Mouse (Mus musculus) kidney, postnatal 0 days (tissue): ENCODE measurements around the gene Adk. TPM values are rescaled to one million over a fixed set of nuclear protein-coding genes. Genes with fewer than 3 reads are reported as not detected.
A peak's percentile ranks its signal among the peaks of the same experiment; 100 is the strongest.
"Not testable (repeated sequence)": the region's sequence is repeated elsewhere in the genome, so short reads cannot be mapped to it uniquely, and the experiment has no call there.

ENCODE experiments used
- ATAC-seq: fragments of 200-750 bp; cut with Nextera tagmentation; replicated peaks from 2 replicates; pipeline ENCODE4 v1.8.0; 2017; ENCODE audit warnings: low read depth, moderate number of reproducible peaks, moderate TSS enrichment, moderate library complexity; ENCODE audit not compliant: low FRiP score
- DNase-seq: peaks from one replicate; pipeline ENCODE4 v3.0.0-alpha.2; 2016; ENCODE audit warnings: low spot score
- H3K27ac ChIP-seq: fragments of 300-500 bp; sonication (generic); 2 replicates; pipeline ENCODE4 v1.5.1; 2014; ENCODE audit warnings: mild to moderate bottlenecking
- H3K27me3 ChIP-seq: fragments of 300-500 bp; sonication (generic); 2 replicates; pipeline ENCODE4 v1.6.1; 2014; ENCODE audit warnings: low read length, mixed read lengths; ENCODE audit not compliant: insufficient read depth
- H3K36me3 ChIP-seq: fragments of 300-500 bp; sonication (generic); 2 replicates; pipeline ENCODE4 v1.6.1; 2014; ENCODE audit warnings: low read length, mixed read lengths; ENCODE audit not compliant: insufficient read depth
- H3K4me1 ChIP-seq: fragments of 300-500 bp; sonication (generic); replicated peaks from 2 replicates; pipeline ENCODE4 v1.6.1; 2014; ENCODE audit warnings: antibody characterized with exemption, low read length, mixed read lengths; ENCODE audit not compliant: insufficient read depth
- H3K4me2 ChIP-seq: fragments of 300-500 bp; sonication (generic); 2 replicates; pipeline ENCODE4 v1.6.1; 2014; ENCODE audit warnings: mild to moderate bottlenecking, low read length, moderate library complexity, mixed read lengths
- H3K4me3 ChIP-seq: fragments of 300-500 bp; sonication (generic); replicated peaks from 2 replicates; pipeline ENCODE4 v1.5.1; 2014; ENCODE audit warnings: low read depth, low read length
- H3K9ac ChIP-seq: fragments of 300-500 bp; sonication (generic); 2 replicates; pipeline ENCODE4 v1.6.1; 2014; ENCODE audit warnings: low read depth, low read length
- H3K9me3 ChIP-seq: fragments of 300-500 bp; sonication (generic); replicated peaks from 2 replicates; pipeline ENCODE4 v1.6.1; 2016; ENCODE audit warnings: low read length, inconsistent platforms, mixed read lengths
- CTCF ChIP-seq: IDR thresholded peaks from 2 replicates; pipeline ENCODE4 v1.5.1; 2016; ENCODE audit warnings: antibody characterized with exemption, low read depth, mild to moderate bottlenecking, moderate library complexity
- WGBS: fragments of 180-500 bp; shearing (Covaris S2); extraction: QIAGEN DNeasy Blood & Tissue Kit; methylation state at CpG from one replicate; pipeline ENCODE4 v1.1.7; 2014; 5-methylcytosine and 5-hydroxymethylcytosine counted together
- polyA plus RNA-seq: library from polyadenylated mRNA; unstranded; fragments of >200 nt; fragmentation: Nextera tagmentation; extraction: Ambion mirVana; gene quantifications from 2 replicates; pipeline ENCODE4 v1.2.1, GENCODE M21; 2015

Adk gene
- polyA plus RNA-seq, 1 experiment from 2014 or later = 193 TPM

DNA sequence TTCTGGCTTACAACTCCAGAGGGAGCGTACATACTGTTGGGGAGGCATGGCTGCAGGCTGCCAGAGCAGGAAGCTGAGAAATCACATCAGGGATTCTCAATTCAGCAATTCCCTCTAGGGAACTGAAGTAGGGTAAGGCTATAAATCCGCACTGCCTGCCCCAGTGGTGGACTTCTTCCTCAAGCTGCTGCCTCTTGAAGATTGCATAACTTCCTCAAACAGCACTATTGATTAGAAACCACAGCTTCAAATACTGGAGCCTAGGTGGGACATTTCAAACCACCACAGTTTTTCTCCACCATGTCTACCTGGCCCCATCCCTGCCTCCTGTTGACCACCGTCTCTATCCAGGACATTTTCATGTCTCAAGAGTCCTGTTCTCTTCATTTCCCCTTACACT lies 38.0 kb downstream of the Adk start:
- DNase-seq (peak; percentile 7), ATAC-seq (no peak)
- TF ChIP-seq CTCF = no peak
- Histone ChIP-seq H3K36me3 (peaks cover 3% of the 10 kb centered on the region), H3K9ac (no peak overlapping the region), H3K27me3 (no peaks in the 10 kb centered on the region), H3K4me1 (peaks cover 10% of the 10 kb centered on the region), H3K4me2 (no peak overlapping the region), H3K27ac (no peak overlapping the region), H3K9me3 (no peaks in the 10 kb centered on the region), H3K4me3 (no peak overlapping the region)
- WGBS = 63% methylated on average over 3 of the region's 3 CpGs

DNA sequence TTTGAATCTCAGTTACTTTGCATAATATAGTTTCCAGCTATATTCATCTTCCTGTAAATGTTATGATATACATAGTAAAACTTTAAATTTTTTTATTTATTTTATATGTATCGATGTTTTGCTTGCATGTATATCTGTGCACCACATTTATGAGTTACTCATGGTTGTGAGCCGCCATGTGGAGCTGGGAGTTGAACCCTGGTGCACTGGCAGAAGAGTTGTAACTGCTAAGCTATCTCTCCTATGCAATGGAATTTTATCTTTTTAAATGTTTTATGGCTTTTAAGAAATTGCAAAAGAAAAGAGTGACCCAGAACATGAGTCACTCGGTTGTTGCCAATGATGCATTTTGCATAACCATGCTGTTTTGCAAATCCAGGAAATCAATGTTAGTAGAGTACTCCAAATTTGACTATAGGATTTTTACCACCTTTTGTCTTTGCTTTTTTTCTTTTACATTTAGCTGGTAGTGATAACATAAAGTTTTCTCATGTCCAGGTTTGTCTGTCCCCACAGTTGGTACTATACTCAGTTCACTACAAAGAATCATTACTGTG lies 38.6 kb downstream of the Adk start:
- no peak for DNase-seq
- Histone ChIP-seq H3K9ac (no peak overlapping the region), H3K9me3 (no peaks in the 10 kb centered on the region), H3K4me2 (no peak overlapping the region), H3K36me3 (peaks cover 3% of the 10 kb centered on the region), H3K4me3 (no peak overlapping the region), H3K27ac (no peak overlapping the region), H3K27me3 (no peaks in the 10 kb centered on the region), H3K4me1 (peaks cover 10% of the 10 kb centered on the region)
- 86% methylated on average over 3 of the region's 3 CpGs for WGBS
- TF ChIP-seq CTCF = no peak
- no peak for ATAC-seq

DNA sequence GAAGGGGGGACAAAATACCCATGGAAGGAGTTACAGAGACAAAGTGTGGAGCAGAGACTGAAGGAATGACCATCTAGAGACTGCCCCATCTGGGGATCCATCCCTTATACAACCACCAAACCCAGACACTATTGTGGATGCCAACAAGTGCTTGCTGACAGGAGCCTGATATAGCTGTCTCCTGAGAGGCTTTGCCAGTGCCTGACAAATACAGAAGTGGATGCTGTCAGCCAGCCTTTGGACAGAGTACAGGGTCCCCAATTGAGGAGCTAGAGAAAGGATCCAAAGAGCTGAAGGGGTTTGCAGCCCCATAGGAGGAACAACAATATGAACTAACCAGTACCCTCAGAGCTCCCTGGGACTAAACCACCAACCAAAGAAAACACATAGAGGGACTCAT lies 41.8 kb downstream of the Adk start:
- not testable (repeated sequence) for H3K4me1 ChIP-seq, H3K27ac ChIP-seq, H3K9me3 ChIP-seq, H3K4me2 ChIP-seq, H3K36me3 ChIP-seq, H3K9ac ChIP-seq, H3K4me3 ChIP-seq, ATAC-seq, H3K27me3 ChIP-seq, DNase-seq

DNA sequence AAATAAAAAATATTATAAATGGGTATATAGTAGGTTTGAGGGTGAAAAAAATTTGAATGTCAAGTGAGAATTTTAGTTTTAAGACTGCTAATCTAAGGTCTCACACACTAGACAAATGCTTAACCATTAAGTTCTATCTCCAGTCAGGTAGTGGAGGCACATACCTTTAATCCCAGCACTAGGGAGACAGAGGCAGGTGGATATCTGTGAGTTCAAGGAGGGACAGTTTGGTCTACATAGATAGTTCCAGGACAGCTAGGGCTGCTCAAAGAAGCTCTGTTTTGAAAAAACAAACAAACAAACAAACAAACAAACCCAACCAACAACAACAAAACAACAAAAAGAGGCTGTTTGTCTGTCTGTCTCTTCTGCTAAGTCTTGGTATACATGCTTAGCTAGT lies 43.9 kb downstream of the Adk start:
- H3K36me3 ChIP-seq = peaks cover 3% of the 10 kb centered on the region
- H3K4me2 ChIP-seq = no peak overlapping the region
- no peak for DNase-seq
- H3K27me3 ChIP-seq = no peaks in the 10 kb centered on the region
- TF ChIP-seq CTCF = no peak
- no peak overlapping the region for H3K9ac ChIP-seq
- no peak overlapping the region for H3K27ac ChIP-seq
- no peak overlapping the region for H3K4me3 ChIP-seq
- ATAC-seq = no peak
- no peaks in the 10 kb centered on the region for H3K4me1 ChIP-seq
- H3K9me3 ChIP-seq = no peaks in the 10 kb centered on the region

DNA sequence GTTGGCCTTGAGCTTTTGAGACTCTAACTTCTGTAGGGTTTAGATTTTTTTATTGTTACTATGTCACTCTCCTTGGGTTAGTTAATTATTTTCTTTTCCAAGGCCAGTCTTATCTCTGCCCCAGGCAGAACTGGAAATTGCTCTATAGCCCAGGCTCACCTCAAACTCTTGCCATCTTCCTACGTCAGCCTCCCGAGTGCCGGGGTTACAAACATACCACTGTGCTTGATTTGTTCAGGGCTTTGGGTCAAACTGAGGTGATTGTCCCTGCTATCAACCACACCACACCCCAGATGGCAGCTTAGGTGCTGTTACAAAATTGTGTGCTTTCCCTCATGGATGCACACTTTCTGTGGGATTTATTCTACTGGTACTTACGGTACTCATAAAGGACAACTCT lies 44.3 kb downstream of the Adk start:
- Histone ChIP-seq H3K27me3 (no peaks in the 10 kb centered on the region), H3K9me3 (no peaks in the 10 kb centered on the region), H3K36me3 (peaks cover 3% of the 10 kb centered on the region), H3K4me1 (no peaks in the 10 kb centered on the region), H3K27ac (no peak overlapping the region), H3K9ac (no peak overlapping the region), H3K4me2 (no peak overlapping the region), H3K4me3 (no peak overlapping the region)
- no peak for TF ChIP-seq CTCF
- no peak for DNase-seq
- no peak for ATAC-seq
- WGBS = 69% methylated on average over 4 of the region's 4 CpGs

DNA sequence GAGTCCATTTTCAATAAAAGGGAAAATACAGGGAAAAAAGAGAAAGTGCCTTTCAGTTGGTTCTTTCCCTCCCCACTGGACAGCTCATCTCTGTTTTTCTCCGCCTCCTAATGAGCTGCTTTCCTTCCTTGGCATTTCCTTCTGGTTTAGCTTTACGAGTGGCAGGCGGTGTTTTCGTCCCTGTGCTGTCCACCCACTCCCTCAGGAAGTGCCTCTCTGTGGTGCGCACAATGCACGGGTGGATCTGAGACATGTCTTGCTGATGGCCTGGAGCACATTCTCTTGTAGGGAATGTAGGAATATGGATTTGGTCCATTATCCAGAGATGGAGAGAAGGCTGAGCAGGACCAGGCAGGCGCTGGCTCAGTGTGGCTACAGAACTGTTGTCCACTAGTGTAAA lies 47.0 kb downstream of the Adk start:
- no peak overlapping the region for H3K9ac ChIP-seq
- no peak for ATAC-seq
- no peak overlapping the region for H3K4me3 ChIP-seq
- WGBS = 34% methylated on average over 7 of the region's 7 CpGs
- no peaks in the 10 kb centered on the region for H3K9me3 ChIP-seq
- no peak overlapping the region for H3K4me2 ChIP-seq
- peak; percentile 45 for DNase-seq
- H3K27me3 ChIP-seq = no peaks in the 10 kb centered on the region
- no peak for TF ChIP-seq CTCF
- H3K36me3 ChIP-seq = no peaks in the 10 kb centered on the region
- H3K4me1 ChIP-seq = no peaks in the 10 kb centered on the region
- H3K27ac ChIP-seq = no peak overlapping the region

DNA sequence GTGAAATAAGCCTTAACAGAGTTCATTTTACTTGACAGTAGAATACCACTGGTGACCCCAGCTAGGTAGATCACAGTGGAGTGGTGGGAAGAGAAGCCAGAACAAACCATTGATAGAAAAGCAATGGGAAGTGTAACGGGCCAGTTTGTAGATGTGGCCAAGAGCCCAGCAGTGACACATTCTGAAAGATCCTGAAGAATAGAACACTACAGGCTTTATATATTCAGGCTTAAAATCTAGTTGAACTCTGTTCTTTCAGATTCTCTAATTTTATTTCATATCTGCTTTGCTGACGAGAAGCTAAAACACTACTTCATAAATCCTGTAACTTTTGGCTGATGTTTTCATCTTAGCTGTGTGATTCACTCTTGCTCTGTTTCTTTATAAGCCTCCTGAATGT lies 48.5 kb downstream of the Adk start:
- H3K4me1 ChIP-seq = no peaks in the 10 kb centered on the region
- H3K9ac ChIP-seq = no peak overlapping the region
- DNase-seq = peak; percentile 8
- no peak overlapping the region for H3K4me2 ChIP-seq
- no peaks in the 10 kb centered on the region for H3K9me3 ChIP-seq
- no peaks in the 10 kb centered on the region for H3K36me3 ChIP-seq
- no peaks in the 10 kb centered on the region for H3K27me3 ChIP-seq
- 68% methylated on average over 2 of the region's 2 CpGs for WGBS
- TF ChIP-seq CTCF = no peak
- no peak overlapping the region for H3K4me3 ChIP-seq
- no peak overlapping the region for H3K27ac ChIP-seq
- no peak for ATAC-seq
